Mouse (Mus musculus) layer of hippocampus, postnatal 36 days (tissue): ENCODE data around the gene Ssbp3. TPM values are rescaled to one million over a fixed set of nuclear protein-coding genes. Genes with fewer than 3 reads are reported as not detected.
A peak's percentile ranks its signal among the peaks of the same experiment; 100 is the strongest.

ENCODE experiments used
- DNase-seq, 2 experiments: peaks; one replicate each; pipeline ENCODE4 v3.0.0; 2022
- total RNA-seq, 2 experiments: library from RNA; stranded (reverse); gene quantifications; 2 replicates each; pipeline ENCODE4 v1.2.3; 2021

The Ssbp3 gene
- total RNA-seq, 2 experiments from 2014 or later: 144 to 163 TPM

- no peak for DNase-seq
Measured at GRCm38 (mm10) chr4:107056088-107056487, 145.6 kb downstream of the Ssbp3 start.

GRCm38 (mm10) chr4:107058346-107058745, 147.8 kb downstream of the Ssbp3 start:
- no peak for DNase-seq

DNA sequence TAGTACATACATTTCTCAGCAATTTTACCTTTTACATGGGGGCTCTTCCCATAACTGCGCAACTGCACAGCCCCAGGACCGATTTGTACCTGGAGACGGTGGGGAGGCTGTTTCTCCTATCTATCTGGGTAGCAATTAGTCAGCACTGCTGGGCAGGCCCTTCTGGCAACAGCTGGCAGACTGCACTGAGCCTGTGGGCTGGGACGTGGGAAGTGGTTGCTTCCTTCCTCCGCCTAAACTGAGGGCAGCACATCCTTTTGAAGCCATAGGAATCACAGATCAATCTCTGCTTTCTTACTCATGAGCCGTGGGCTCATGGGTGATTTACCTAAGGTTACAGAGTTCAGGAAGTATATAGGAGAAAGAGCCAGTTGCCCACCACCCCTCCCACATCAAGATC, 148.3 kb downstream of the Ssbp3 start:
- no peak for DNase-seq

DNA sequence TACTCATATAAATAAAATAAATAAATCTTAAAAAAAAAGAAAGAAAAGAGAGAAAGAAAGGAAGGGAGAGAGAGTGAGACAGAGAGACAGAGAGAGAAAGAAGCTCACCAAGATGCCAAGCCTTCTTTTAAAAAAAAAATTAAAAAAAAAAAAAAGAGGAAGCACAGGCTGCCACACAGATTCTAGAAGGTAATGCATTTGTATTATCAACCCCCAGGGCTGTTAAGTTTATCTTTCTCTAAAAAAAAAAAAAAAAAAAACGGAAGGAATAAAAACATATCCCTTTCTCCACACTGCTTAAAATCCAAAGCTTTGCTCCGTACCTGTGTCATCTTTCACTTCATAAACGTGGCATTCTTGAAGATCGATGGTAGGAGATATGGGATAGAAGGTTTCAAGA, 151.1 kb downstream of the Ssbp3 start:
- DNase-seq: no peak

DNA sequence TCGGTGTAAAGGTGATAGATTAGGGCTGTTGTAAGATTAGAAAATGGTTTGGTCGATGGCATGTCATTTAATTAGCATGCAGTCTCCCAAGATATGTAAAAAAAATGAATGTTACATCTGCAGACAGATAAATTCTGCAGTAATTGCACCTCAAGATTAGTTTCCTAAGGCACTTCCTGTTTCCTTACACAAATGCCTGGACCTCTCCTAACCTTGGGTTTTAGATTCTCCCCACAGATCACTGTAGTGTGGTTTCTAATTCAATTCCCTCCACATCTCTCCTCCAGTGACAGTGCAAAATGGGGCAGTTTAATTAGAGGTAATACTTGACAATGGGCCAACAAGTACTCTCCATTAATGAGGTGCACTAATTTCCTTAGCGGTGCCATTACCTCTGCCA, 152.7 kb downstream of the Ssbp3 start:
- no peak for DNase-seq

- DNase-seq: no peak
Measured at GRCm38 (mm10) chr4:107064394-107065098, 154.0 kb downstream of the Ssbp3 start.

GRCm38 (mm10) chr4:107066252-107067124, 156.0 kb downstream of the Ssbp3 start, which contains the start of the genes Mrpl37 and Cyb5rl:
Mrpl37 (minus strand) TSS chr4:107066868.
Cyb5rl (plus strand) TSS chr4:107066988.
- DNase-seq: peak; percentile 95 to 97

GRCm38 (mm10) chr4:107067151-107067840, 156.8 kb downstream of the Ssbp3 start:
- no peak for DNase-seq

DNA sequence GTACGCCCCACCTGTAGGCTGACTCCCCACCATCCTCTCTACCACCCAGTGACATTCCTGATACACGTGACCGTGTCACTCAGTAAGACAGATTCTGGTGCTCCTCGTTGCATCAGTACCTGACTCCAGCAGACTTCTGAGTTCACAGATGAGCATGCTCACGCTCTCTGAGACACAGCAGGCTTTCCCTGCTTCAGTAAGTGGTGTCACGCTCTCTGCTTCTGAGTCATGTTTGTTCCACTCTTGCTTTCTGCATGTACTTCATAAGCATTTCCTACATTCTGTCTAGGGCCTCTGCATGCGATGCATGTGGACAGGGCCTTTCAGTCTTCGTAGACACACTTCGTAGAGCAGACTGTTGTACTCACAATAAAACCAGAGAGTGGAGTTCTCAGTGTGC, 161.8 kb downstream of the Ssbp3 start:
- no peak for DNase-seq

- no peak for DNase-seq
Measured at GRCm38 (mm10) chr4:107075456-107075855, 165.0 kb downstream of the Ssbp3 start.

DNA sequence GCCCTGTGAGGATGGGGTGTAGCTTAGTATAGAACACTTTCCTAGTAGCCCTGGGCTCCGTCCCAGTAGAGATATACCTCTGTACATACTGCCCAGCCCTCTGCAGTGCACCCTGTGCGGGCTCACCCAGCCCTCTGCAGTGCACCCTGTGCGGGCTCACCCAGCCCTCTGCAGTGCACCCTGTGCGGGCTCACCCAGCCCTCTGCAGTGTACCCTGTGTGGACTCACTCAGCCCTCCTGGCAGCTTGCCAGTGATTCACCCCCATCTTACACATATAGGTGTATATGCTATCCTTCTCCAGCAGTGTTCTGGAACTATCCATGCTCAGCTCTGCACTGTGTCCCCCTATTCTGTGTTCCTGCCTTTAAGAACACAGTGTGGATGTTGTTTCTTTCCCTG, 168.4 kb downstream of the Ssbp3 start:
- no peak for DNase-seq

DNA sequence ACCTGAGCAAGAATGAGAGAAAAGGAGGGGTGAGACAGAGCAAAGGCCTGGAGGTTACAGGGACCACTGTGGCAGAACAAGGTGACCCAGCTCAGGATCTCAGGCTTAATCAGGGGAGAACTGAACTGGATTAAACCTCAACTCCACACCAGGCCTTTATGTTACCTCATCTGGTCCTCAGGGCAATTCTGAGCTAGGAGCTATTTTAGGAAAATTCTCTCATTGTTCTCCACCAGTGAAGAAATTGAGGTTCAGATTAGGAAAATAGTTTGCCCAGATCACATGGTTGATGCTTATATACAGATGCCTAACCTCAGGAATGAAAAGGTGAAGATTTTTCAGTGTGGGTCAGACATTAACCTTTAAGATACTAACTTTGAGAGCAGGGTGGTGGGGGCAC, 169.2 kb downstream of the Ssbp3 start:
- no peak for DNase-seq

DNA sequence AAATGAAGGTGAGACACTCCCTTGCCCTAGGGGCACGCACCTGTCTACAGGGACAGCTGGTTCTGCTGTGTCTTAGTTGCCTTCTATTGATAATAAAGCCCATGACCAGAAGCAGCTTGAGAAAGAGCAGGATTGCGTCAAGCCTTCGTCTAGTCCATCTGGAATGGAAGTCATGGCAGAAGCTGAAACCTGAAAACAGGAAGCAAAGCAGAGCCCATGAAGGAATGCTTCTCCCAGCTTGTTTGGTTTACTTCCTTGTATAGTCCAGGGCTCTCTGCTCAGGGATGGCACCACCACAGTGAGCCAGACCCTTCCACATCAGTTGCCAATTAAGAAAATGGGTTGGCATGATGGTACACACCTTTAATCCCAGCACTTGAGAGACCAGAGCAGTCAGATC, 171.7 kb downstream of the Ssbp3 start:
- DNase-seq: no peak

DNA sequence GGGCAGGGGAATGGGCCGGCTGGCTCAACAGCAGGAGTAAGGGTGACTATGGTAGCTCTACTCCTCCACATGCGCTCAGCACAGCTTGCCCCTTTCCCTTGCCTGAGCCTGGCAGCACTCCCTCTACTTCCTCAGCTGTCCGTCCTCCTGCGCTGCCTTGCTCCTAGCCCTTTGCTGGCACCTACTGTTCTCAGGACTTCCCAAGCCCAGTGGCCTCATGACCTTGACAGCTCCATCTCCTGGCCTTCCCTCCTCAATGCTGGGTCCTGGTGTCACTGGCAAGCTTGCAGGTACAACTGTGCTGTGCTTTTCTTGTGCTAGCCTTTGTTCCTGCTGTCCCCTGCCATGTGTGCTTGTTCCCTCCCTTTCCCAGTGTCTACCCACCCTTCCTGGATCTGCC, 172.6 kb downstream of the Ssbp3 start:
- DNase-seq: no peak

DNA sequence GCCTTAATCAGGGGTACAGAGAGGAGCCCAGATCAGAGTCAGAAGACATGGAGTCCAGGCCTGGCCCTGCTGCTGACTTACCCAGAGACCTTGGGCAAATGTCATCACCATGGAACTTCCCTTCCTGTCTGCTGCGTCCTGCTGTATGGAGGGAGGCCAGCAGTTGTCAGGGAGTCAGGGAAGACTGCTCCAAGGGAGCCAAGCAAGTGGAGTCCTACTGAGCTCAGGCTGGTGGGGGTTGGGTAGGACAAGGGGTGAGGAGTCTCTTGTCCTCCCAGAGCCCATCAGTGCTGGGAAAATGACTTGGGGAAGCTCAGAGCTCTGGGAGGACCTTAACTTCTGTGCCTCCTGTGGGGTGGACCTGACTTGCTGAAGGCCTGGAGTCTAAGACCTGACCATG, 173.8 kb downstream of the Ssbp3 start:
- no peak for DNase-seq

GRCm38 (mm10) chr4:107084858-107085257, 174.4 kb downstream of the Ssbp3 start:
- peak; percentile 59 to 75 for DNase-seq

DNA sequence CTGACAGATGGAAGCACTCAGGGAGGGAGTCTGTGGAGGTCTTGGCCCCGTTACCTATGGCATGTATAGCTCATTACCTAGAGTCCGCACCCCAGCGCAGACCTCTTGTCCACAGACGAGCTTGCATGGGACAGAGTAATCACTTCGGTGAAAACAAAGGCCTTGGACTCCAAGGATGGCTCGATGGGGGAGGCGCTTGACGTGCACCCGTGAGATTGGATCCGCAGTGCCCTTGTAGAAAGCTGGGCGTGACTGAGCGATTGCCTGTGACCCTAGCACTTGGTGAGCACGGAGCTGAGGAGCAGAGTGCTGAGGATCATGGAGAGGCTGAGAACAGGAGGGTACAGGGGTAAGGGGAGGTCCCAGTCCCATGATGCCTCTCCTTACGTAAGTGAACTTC, 181.2 kb downstream of the Ssbp3 start:
- DNase-seq: no peak

DNA sequence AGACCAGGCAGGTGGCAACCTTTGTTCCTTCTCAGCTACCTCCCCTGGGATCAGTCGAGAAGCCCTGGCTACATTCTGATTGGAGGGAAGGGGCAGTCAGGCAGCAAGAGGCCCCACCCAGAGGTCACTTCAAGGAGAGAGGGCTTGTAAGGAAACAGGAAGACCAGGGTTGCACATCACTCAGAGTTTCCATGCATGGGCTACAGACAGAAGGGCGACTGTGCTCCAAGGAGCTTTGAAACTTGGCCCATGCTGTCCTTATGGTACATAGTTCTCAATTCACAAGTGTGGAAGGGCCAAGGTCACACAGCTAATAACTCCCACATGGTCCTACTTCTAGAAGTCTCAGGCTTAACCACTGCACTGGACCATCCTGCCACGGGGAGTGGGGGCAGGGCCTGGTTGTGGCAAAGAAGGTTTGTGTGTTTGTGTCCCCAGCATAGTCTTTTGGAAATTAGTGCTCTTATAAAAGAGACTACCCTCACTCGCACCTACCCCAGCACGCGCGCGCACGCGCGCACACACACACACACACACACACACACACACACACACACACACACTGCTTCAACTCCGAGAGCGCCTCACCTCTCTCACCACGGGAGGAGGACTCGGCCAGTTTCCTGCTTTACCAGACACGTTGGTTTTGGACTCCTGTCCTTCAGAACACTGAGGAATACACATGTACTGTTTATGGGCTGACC, 184.1 kb downstream of the Ssbp3 start:
- no peak for DNase-seq

- no peak for DNase-seq
Measured at GRCm38 (mm10) chr4:107096043-107096442, 185.5 kb downstream of the Ssbp3 start.

GRCm38 (mm10) chr4:107096841-107097373, 186.4 kb downstream of the Ssbp3 start, which contains the start of gene Cdcp2:
Cdcp2 (plus strand) TSS chr4:107096891.
- DNase-seq: no peak

DNA sequence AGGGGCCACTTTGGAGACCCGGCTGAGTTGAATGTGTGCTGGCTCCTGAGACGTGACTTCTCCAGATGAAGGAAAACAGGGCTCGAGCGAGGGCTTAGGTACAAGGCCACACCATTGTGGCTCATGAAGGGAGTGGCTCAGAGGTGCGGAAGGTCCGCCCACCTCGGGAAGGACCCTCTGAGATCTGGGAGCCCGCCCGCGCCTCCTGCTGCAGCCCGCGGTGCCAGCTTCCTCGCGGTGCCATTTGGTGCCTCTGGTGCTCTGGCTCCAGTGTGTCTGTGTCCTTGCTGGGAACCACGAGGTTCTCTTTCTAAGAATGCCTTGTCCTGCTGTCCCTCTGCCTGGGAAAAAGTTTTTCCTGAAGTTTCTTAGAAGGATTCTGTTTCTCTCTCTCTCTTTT, 187.4 kb downstream of the Ssbp3 start:
- no peak for DNase-seq

- DNase-seq: no peak
Measured at GRCm38 (mm10) chr4:107098375-107098774, 187.9 kb downstream of the Ssbp3 start.
